Mouse (Mus musculus): ENCODE data around the gene Naglu.
A peak's percentile ranks its signal among the peaks of the same experiment; 100 is the strongest.

Gene Naglu

DNA sequence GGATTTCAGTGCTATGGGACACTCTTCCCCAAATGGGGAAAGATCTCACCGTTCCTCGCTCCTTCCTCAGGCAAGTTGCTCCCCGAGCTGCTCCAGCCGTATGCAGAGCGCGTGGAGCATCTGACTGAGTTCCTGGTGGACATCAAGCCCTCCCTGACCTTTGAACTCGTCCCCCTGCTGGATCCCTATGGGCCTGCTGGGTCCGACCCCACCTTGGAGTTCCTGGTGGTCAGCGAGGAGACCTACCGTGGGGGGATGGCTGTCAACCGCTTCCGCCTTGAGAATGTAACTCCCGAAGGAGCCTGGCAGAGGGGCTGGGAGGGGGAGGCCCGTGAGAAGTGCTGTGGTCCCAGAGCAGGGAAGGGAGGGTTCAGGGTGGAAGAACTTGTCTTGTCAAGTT, 14.4 kb downstream of the Naglu start:
- DNase-seq (ENCODE audit: extremely low spot score): no peak

GRCm38 (mm10) chr11:101084811-101085210, 15.0 kb downstream of the Naglu start:
- no peak for DNase-seq (ENCODE audit: extremely low spot score)

GRCm38 (mm10) chr11:101085617-101086322, 16.0 kb downstream of the Naglu start:
- no peak for DNase-seq (ENCODE audit: extremely low spot score)

- no peak for DNase-seq (ENCODE audit: extremely low spot score)
Measured at GRCm38 (mm10) chr11:101086323-101086674, 16.5 kb downstream of the Naglu start.

GRCm38 (mm10) chr11:101086756-101087681, 17.2 kb downstream of the Naglu start, which contains the start of gene Mlx:
Mlx (plus strand) TSS chr11:101087277.
- peak; percentile 87 for DNase-seq (ENCODE audit: extremely low spot score)

- DNase-seq (ENCODE audit: extremely low spot score): no peak
Measured at GRCm38 (mm10) chr11:101087682-101088055, 17.9 kb downstream of the Naglu start.

DNA sequence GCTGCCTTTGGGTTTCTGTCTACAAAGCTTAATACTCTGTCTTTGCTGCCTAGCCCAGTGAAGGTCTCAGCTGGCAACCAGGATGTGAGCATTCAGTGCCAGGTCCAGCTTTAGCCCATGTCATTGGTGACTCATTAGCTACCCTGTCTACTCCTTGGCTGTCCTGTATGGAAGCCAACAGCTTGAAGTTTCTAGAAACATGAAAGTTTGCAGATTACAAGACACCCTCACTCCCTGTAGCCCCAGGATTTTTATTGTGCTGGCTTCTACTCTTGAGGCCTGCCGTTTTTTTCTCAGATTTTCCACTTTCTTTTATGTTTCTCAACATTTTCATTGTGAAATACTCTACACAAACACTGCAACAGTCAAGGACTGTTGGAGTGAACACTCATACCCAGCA, 20.1 kb downstream of the Naglu start:
- DNase-seq (ENCODE audit: extremely low spot score): no peak

DNA sequence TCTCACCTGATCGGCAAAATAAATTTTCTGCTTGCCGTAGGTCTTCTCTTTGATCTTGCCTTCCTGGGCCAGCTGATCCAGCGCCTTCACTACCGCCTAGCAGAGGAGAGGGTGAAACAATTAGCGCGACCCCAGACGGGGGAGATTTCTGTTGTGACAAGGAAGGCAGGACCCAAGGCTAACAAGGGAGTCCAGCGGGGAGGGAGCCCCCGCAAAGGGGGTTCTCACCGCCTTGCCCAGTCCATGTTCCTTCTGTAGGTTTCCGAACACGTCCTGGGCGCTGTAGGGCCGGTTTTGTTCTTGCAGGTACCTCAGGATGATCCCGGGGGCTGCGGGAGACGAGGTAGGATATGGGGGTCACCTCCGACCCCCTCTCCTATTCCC, 25.1 kb downstream of the Naglu start:
- DNase-seq (ENCODE audit: extremely low spot score): no peak

DNA sequence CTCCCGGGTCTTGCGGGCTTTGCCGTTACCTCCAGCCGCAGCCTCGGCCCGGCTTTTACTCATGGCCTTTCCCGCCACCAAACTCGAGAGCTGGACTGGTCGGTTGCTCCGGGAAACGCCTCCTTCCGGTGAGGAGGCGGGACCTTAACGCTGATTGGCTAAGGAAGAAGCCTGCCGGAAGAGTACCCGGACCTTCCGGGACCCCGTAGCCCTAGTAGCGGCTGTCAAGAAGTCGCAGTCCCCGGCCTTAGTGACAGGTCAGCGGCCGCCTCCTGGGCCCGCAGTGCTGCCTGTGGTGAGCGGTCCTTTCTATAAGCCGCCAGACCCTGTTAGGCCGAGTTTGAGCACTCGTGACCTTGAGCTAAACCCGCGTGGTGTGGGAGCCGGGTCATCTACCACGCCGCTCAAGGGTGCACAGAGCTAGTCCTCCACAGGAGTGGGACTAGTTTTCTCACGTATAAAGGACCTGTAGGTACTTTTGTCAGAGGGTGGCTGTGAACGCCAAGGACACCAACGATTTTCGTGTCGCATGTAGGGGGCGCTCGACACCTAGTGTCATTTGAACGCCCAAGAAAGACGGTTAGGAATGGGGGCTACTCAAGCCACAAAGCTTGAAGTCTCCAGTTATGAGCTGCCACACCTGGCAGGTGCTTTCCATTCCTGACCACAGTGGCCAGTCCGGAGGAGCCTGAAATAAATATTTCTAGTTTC, 25.7 kb downstream of the Naglu start, which contains the start of gene Psmc3ip:
Gene Psmc3ip (minus strand): TSS at position 123 of the 711 bp plus-strand sequence.
- peak; percentile 92 for DNase-seq (ENCODE audit: extremely low spot score)

DNA sequence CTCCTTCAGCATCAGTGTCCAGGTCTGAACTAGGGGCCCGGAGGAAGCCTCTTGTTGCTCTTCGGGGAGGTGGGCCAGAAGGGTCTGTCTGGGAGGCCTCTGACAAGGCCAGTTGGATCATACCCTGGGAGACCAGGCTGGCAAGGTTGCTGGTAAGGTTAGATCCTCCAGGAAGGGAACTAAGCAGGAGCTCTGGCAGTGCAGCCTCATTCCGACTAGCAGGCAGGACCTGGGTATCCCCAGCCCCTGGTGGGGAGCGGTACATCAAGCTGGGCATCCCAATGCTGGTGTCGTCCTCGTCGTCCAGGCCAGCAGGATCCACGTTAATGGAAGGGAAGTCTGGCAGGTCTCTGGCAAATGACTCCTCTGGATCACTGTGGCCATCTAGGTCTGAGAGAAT, 28.4 kb downstream of the Naglu start:
- no peak for DNase-seq (ENCODE audit: extremely low spot score)

DNA sequence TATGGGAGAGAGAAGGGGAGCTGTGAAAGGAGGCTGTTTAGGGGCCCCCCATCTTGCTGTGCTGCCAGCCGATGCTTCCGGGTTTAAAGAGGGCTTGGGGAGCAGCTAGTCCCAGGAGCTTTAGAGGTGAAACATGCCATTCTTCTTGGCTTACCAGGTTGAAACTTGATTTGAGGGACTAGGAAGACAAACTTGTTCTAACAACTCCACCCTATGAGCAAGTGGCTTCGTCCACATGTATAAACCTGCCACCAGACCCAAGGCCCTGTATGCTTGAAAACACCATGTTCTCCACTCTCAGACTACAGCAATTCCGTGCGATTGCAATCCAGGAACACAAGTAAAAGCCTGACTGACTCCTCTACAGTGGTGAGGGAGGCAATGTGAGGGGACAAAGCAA, 33.2 kb downstream of the Naglu start:
- DNase-seq (ENCODE audit: extremely low spot score): no peak

GRCm38 (mm10) chr11:101109351-101109750, 39.5 kb downstream of the Naglu start:
- DNase-seq (ENCODE audit: extremely low spot score): no peak

DNA sequence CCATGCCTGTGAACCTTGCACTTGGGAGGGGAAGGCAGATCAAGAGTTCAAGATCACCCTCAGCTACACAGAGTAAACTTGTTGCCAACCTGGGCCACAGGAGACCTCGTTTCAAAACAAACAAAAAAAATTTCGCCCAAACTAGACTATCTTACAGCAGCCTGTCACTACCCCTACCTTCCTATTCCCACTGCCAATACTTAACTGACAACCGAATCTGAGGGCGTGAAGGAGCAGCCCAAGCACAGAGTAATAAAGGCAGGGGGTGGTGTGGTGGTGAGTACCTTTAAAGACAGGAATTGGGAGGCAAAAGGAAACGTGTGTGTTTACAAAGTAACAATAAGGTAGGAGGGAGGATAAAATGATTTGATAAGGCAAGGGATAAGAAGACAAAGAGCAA, 40.9 kb downstream of the Naglu start:
- DNase-seq (ENCODE audit: extremely low spot score): no peak

DNA sequence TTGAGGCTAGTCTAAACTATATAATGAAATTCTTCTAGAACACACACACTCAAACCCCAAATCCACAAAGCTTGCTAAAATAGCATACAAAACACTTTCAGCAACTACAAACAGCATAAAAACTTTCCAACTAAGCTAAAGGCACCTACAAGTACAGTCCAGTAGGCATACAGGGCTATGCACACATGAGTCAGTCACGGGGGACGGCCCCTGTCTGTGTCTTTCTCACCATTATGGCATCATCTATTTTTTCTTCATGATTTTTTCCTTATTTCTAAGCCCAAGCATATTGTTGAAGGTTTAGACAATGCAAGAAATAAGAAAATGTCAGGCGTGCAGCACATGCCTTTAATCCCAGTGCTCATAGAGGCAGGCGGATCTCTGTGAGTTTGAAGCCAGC, 41.4 kb downstream of the Naglu start:
- DNase-seq (ENCODE audit: extremely low spot score): no peak

DNA sequence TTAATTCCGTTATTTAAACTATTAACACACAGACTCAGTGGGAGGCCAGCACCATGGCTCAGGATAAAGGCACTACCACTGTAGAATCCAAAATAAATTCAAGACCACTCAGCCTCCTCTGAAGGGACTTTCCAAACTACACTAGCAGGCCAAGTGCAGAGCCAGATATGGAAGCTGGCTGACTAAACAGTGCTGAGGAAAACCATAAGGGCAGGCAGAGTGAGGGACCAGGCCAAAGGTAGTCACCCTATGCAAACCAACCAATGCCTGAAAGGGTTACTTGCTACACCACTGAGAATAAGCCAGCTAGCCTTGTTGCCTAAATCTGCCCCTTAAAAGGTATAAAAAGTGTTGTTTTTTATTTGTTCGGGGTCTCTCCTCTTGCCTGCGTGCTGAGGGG, 42.4 kb downstream of the Naglu start:
- DNase-seq (ENCODE audit: extremely low spot score): no peak

DNA sequence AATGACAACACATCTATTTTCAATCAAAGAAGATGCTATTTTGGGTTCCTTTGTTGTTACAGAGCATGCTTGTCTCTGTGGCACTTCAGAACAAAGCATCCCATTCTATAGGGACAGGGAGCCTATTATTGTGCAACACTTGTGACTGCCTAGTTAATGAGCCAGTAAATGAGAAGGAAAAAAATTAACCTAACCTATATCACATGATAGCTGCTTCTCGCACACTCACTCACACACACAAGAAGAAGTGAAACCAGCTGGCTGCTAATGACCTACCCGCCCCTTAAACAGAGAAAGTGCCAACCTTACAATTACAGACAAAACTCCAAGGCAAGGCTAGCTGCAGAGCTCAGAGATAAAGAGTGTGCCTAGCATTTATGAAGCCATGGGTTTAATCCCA, 45.8 kb downstream of the Naglu start:
- DNase-seq (ENCODE audit: extremely low spot score): no peak

GRCm38 (mm10) chr11:101118105-101118504, 48.3 kb downstream of the Naglu start:
- DNase-seq (ENCODE audit: extremely low spot score): no peak

GRCm38 (mm10) chr11:101119131-101119760, 49.4 kb downstream of the Naglu start:
- no peak for DNase-seq (ENCODE audit: extremely low spot score)

GRCm38 (mm10) chr11:101119761-101120544, 50.1 kb downstream of the Naglu start, which contains the start of the genes Retreg3 and Tubg1:
Retreg3 (minus strand) TSS chr11:101119893.
Tubg1 (plus strand) TSS chr11:101119938.
- peak; percentile 99 for DNase-seq (ENCODE audit: extremely low spot score)

GRCm38 (mm10) chr11:101120545-101121188, 50.9 kb downstream of the Naglu start:
- no peak for DNase-seq (ENCODE audit: extremely low spot score)

All from embryo, embryonic 9.5 days (tissue).